Mouse (Mus musculus) right cerebral cortex, adult 2 months (tissue): ENCODE measurements at regions not wholly inside any gene's neighbourhood (a gene's known extent, or its start where the extent isn't known, plus 50 kb on each side); places are given as distances from the start of the nearest gene placed in this dataset.

Experiments used
- DNase-seq, 2 experiments: peaks; one replicate each; pipeline ENCODE4 v3.0.0; 2021 to 2022; ENCODE audit warnings: low spot score in 2 of 2

- DNase-seq: no peak
Measured at GRCm38 (mm10) chr14:71231223-71231815, 631.7 kb upstream of the Fam160b2 start.

GRCm38 (mm10) chr14:71230484-71231188, 631.0 kb upstream of the Fam160b2 start:
- DNase-seq: peak; percentile 14 to 38

GRCm38 (mm10) chr14:71229955-71230354, 630.3 kb upstream of the Fam160b2 start:
- no peak for DNase-seq

GRCm38 (mm10) chr14:71228894-71229446, 629.3 kb upstream of the Fam160b2 start:
- DNase-seq: no peak

GRCm38 (mm10) chr14:71217041-71217440, 617.4 kb upstream of the Fam160b2 start:
- no peak for DNase-seq

GRCm38 (mm10) chr14:71211359-71211978, 611.8 kb upstream of the Fam160b2 start:
- no peak for DNase-seq

GRCm38 (mm10) chr14:71203459-71203858, 603.8 kb upstream of the Fam160b2 start:
- DNase-seq: no peak

GRCm38 (mm10) chr14:71200917-71201316, 601.3 kb upstream of the Fam160b2 start:
- DNase-seq: no peak

GRCm38 (mm10) chr14:71199178-71199879, 599.7 kb upstream of the Fam160b2 start:
- no peak for DNase-seq

- DNase-seq: no peak
Measured at GRCm38 (mm10) chr14:71194219-71194618, 594.6 kb upstream of the Fam160b2 start.

GRCm38 (mm10) chr14:71192486-71192885, 592.9 kb upstream of the Fam160b2 start:
- no peak for DNase-seq

GRCm38 (mm10) chr14:71189360-71189759, 589.7 kb upstream of the Fam160b2 start:
- DNase-seq: no peak

GRCm38 (mm10) chr14:71177341-71177740, 577.7 kb upstream of the Fam160b2 start:
- no peak for DNase-seq

- DNase-seq: no peak
Measured at GRCm38 (mm10) chr14:71174175-71174574, 574.5 kb upstream of the Fam160b2 start.

- no peak for DNase-seq
Measured at GRCm38 (mm10) chr14:71159556-71159955, 559.9 kb upstream of the Fam160b2 start.

- no peak for DNase-seq
Measured at GRCm38 (mm10) chr14:71142465-71142864, 542.8 kb upstream of the Fam160b2 start.

GRCm38 (mm10) chr14:71129771-71130211, 530.2 kb upstream of the Fam160b2 start:
- no peak for DNase-seq

GRCm38 (mm10) chr14:71128495-71128894, 528.9 kb upstream of the Fam160b2 start:
- DNase-seq: peak in 1 of 2 experiments; percentile 4

GRCm38 (mm10) chr14:71118681-71119080, 519.0 kb upstream of the Fam160b2 start:
- DNase-seq: no peak

GRCm38 (mm10) chr14:71115798-71116432, 516.3 kb upstream of the Fam160b2 start:
- DNase-seq: no peak

GRCm38 (mm10) chr14:71115095-71115797, 515.6 kb upstream of the Fam160b2 start:
- no peak for DNase-seq
